Mouse (Mus musculus): ENCODE results near the gene Xrcc2.

The Xrcc2 gene

GRCm38 (mm10) chr5:25668306-25668705, 37.3 kb downstream of the Xrcc2 start:
- DNase-seq = no peak

- no peak for DNase-seq
Observed at GRCm38 (mm10) chr5:25666684-25667083, 38.9 kb downstream of the Xrcc2 start.

GRCm38 (mm10) chr5:25666108-25666507, 39.5 kb downstream of the Xrcc2 start:
- DNase-seq = peak; percentile 57

GRCm38 (mm10) chr5:25665516-25665915, 40.1 kb downstream of the Xrcc2 start:
- DNase-seq = no peak

GRCm38 (mm10) chr5:25663165-25663564, 42.5 kb downstream of the Xrcc2 start:
- DNase-seq = no peak

- DNase-seq = no peak
Observed at GRCm38 (mm10) chr5:25654578-25654987, 51.0 kb downstream of the Xrcc2 start.

GRCm38 (mm10) chr5:25653377-25653776, 52.2 kb downstream of the Xrcc2 start:
- no peak for DNase-seq

- peak; percentile 13 for DNase-seq
Observed at GRCm38 (mm10) chr5:25652435-25652834, 53.2 kb downstream of the Xrcc2 start.

GRCm38 (mm10) chr5:25645661-25646364, 59.8 kb downstream of the Xrcc2 start:
- DNase-seq = no peak

GRCm38 (mm10) chr5:25644509-25644908, 61.1 kb downstream of the Xrcc2 start:
- DNase-seq = no peak

GRCm38 (mm10) chr5:25642741-25643140, 62.9 kb downstream of the Xrcc2 start:
- DNase-seq = no peak

Measured in right cerebral cortex, postnatal 14 days (tissue).